Mouse (Mus musculus): ENCODE results near the gene Cd8b1. TPM values are rescaled to one million over a fixed set of nuclear protein-coding genes. Genes with fewer than 3 reads are reported as not detected.

The Cd8b1 gene
- polyA plus RNA-seq, 1 experiment from 2014 or later: 0.07 TPM

DNA sequence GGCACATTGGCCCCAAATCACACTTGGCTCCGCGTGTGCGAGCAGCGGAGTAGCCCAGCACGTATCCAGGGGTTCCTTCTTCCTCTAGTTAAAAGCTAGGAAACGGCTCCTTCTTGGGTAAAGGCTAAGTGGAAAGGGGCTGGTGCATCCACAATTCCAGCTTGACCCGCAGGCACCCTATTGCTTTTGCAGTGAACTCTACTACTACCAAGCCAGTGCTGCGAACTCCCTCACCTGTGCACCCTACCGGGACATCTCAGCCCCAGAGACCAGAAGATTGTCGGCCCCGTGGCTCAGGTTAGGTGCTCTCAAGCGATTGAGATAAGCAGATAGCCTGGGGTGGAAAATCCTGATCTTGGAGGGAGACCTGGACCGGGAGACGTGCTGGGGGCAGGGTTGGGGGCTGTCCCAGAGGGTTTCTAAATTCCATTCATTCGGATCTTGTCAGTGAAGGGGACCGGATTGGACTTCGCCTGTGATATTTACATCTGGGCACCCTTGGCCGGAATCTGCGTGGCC, 51.8 kb downstream of the Cd8b1 start:
- ATAC-seq (ENCODE audit: low read depth): no peak
- Histone ChIP-seq H3K27me3 (ENCODE audit: control insufficient read depth, insufficient read depth, low read depth, low read length) (no peaks in the 10 kb centered on the region), H3K4me2 (ENCODE audit: low read depth, low read length) (no peak overlapping the region), H3K9me3 (replicated peaks; ENCODE audit: control insufficient read depth, low read length) (no peaks in the 10 kb centered on the region), H3K4me1 (ENCODE audit: control insufficient read depth, low read depth, low read length) (no peaks in the 10 kb centered on the region), H3K9ac (ENCODE audit: low read depth, low read length) (no peak overlapping the region), H3K27ac (ENCODE audit: low read length) (no peak overlapping the region), H3K4me3 (ENCODE audit: low read depth, low read length) (no peak overlapping the region), H3K36me3 (ENCODE audit: control insufficient read depth, insufficient read depth) (no peaks in the 10 kb centered on the region)
- 78% methylated on average over 19 of the region's 19 CpGs for WGBS (ENCODE audit: insufficient replicate concordance)

DNA sequence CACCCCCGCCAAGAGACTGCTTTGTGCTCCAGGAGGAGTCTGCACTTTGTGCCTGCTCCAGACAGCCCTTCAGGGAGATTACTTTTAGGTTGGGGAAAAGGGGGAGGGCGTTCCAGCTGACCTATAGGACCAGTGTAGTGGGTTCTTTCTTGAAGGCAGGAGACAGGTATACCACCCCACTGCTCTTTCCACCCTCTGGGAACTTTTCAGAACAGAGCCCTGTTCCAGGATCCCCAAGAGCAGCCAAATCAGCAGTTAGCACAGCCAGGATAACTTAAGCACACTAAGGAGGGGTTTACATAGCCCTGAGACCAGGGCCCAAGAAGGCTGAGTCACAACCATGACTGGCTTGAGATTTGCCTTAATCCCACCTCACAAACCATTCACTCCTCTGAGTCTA, 52.3 kb downstream of the Cd8b1 start:
- H3K4me2 ChIP-seq (ENCODE audit: low read depth, low read length): no peak overlapping the region
- WGBS (ENCODE audit: insufficient replicate concordance): 50% methylated on average over 2 of the region's 2 CpGs
- H3K4me3 ChIP-seq (ENCODE audit: low read depth, low read length): no peak overlapping the region
- no peak for ATAC-seq (ENCODE audit: low read depth)
- no peaks in the 10 kb centered on the region for H3K9me3 ChIP-seq (replicated peaks; ENCODE audit: control insufficient read depth, low read length)
- no peaks in the 10 kb centered on the region for H3K27me3 ChIP-seq (ENCODE audit: control insufficient read depth, insufficient read depth, low read depth, low read length)
- no peaks in the 10 kb centered on the region for H3K4me1 ChIP-seq (ENCODE audit: control insufficient read depth, low read depth, low read length)
- H3K27ac ChIP-seq (ENCODE audit: low read length): no peak overlapping the region
- H3K9ac ChIP-seq (ENCODE audit: low read depth, low read length): no peak overlapping the region
- H3K36me3 ChIP-seq (ENCODE audit: control insufficient read depth, insufficient read depth): no peaks in the 10 kb centered on the region

DNA sequence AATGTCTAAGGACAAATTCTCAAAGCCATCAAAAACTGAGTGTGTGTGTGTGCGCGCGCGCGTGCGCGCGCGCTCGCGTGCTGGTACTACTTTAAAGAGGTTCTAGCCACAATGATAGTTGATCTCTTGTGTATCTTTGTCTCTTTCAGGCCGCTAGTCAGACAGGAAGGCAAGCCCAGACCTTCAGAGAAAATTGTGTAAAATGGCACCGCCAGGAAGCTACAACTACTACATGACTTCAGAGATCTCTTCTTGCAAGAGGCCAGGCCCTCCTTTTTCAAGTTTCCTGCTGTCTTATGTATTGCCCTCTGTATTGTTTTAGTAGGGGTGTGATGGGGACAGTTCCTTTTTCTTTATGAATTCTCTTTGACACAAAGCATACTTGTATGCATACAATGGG, 54.1 kb downstream of the Cd8b1 start:
- Histone ChIP-seq H3K36me3 (ENCODE audit: control insufficient read depth, insufficient read depth) (no peaks in the 10 kb centered on the region), H3K9ac (ENCODE audit: low read depth, low read length) (no peak overlapping the region), H3K27ac (ENCODE audit: low read length) (no peak overlapping the region), H3K27me3 (ENCODE audit: control insufficient read depth, insufficient read depth, low read depth, low read length) (no peaks in the 10 kb centered on the region), H3K4me2 (ENCODE audit: low read depth, low read length) (no peak overlapping the region), H3K4me3 (ENCODE audit: low read depth, low read length) (no peak overlapping the region), H3K4me1 (ENCODE audit: control insufficient read depth, low read depth, low read length) (no peaks in the 10 kb centered on the region), H3K9me3 (replicated peaks; ENCODE audit: control insufficient read depth, low read length) (no peaks in the 10 kb centered on the region)
- ATAC-seq (ENCODE audit: low read depth): no peak
- 82% methylated on average over 13 of the region's 13 CpGs for WGBS (ENCODE audit: insufficient replicate concordance)

DNA sequence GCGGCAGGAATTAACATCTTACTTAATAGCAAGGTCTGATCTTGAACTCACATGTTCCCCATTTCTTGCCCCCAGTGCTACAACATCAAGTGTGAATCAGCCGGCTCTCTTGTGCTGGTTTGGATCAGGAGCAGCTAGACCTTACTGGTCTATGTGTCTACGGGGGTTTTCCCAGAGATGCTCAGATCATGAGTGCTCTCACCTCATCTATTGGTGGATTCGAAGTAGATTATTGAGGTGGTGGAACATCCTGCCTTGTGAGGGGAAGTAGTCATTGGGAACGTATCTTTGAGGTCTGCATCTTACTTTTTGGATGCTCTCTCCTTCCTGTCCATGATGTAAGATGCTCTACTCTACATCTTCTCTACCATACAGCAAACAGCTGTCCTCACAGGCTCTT, 59.1 kb downstream of the Cd8b1 start:
- Histone ChIP-seq H3K27me3 (ENCODE audit: control insufficient read depth, insufficient read depth, low read depth, low read length) (no peaks in the 10 kb centered on the region), H3K9me3 (replicated peaks; ENCODE audit: control insufficient read depth, low read length) (no peaks in the 10 kb centered on the region), H3K36me3 (ENCODE audit: control insufficient read depth, insufficient read depth) (no peaks in the 10 kb centered on the region), H3K4me2 (ENCODE audit: low read depth, low read length) (no peak overlapping the region), H3K27ac (ENCODE audit: low read length) (no peak overlapping the region), H3K4me1 (ENCODE audit: control insufficient read depth, low read depth, low read length) (no peaks in the 10 kb centered on the region), H3K4me3 (ENCODE audit: low read depth, low read length) (no peak overlapping the region), H3K9ac (ENCODE audit: low read depth, low read length) (no peak overlapping the region)
- no peak for ATAC-seq (ENCODE audit: low read depth)
- 64% methylated on average over 5 of the region's 5 CpGs for WGBS (ENCODE audit: insufficient replicate concordance)

Other genes with a start within 250 kb of the Cd8b1 start
- gene Thnsl2, start 178.3 kb upstream of the Cd8b1 start, polyA plus RNA-seq (2015; fragmentation: Nextera tagmentation; extraction: Ambion mirVana): 18.9 and 20.3 TPM in 2 replicates
- 679 TPM in 2 replicates for gene Fabp1, start 123.0 kb upstream of the Cd8b1 start, polyA plus RNA-seq (2015; fragmentation: Nextera tagmentation; extraction: Ambion mirVana)
- gene Krcc1, start 51.1 kb upstream of the Cd8b1 start, polyA plus RNA-seq (2015; fragmentation: Nextera tagmentation; extraction: Ambion mirVana): 23.0 and 24.5 TPM in 2 replicates
- 0.47 and 0.64 TPM in 2 replicates for gene Smyd1, start 555 bp upstream of the Cd8b1 start, polyA plus RNA-seq (2015; fragmentation: Nextera tagmentation; extraction: Ambion mirVana)
- not detected in 2 replicates for gene Cd8a, start 50.6 kb downstream of the Cd8b1 start, polyA plus RNA-seq (2015; fragmentation: Nextera tagmentation; extraction: Ambion mirVana)
- 5.2 and 5.9 TPM in 2 replicates for gene Rmnd5a, start 117.8 kb downstream of the Cd8b1 start, polyA plus RNA-seq (2015; fragmentation: Nextera tagmentation; extraction: Ambion mirVana)
- gene Rnf103, start 171.1 kb downstream of the Cd8b1 start, polyA plus RNA-seq (2015; fragmentation: Nextera tagmentation; extraction: Ambion mirVana): 3.8 and 6.5 TPM in 2 replicates
- 30.4 and 31.2 TPM in 2 replicates for gene Chmp3, start 221.0 kb downstream of the Cd8b1 start, polyA plus RNA-seq (2015; fragmentation: Nextera tagmentation; extraction: Ambion mirVana)